Mouse (Mus musculus): ENCODE data around the gene Tas2r138.
A peak's percentile ranks its signal among the peaks of the same experiment; 100 is the strongest.

Gene Tas2r138

GRCm38 (mm10) chr6:40613260-40613852, at the start of gene Tas2r138:
Gene Tas2r138 (minus strand): TSS chr6:40613310.
- DNase-seq: no peak

DNA sequence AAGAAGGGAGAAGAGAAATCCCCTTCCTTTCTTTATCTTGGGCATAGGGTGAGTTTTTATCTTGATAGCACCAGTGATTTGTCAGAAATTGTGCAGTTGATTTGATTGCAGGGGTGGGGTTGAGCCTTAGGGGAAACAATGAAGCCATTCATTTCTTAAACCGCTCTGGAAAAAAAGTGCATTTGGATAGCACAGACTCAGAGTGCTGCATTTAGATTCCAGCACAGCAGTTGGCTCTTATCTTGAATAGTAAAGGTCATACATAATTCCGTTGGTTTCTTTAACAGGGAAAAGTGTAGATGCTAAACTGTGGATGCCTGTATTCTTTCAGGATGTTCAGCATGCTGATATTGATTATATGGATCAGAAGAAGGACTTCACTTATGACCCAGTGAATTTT, 47.8 kb upstream of the Tas2r138 start:
- DNase-seq: no peak

- no peak for DNase-seq
Measured at GRCm38 (mm10) chr6:40650953-40651352, 37.8 kb upstream of the Tas2r138 start.

- no peak for DNase-seq
Measured at GRCm38 (mm10) chr6:40645701-40646100, 32.6 kb upstream of the Tas2r138 start.

DNA sequence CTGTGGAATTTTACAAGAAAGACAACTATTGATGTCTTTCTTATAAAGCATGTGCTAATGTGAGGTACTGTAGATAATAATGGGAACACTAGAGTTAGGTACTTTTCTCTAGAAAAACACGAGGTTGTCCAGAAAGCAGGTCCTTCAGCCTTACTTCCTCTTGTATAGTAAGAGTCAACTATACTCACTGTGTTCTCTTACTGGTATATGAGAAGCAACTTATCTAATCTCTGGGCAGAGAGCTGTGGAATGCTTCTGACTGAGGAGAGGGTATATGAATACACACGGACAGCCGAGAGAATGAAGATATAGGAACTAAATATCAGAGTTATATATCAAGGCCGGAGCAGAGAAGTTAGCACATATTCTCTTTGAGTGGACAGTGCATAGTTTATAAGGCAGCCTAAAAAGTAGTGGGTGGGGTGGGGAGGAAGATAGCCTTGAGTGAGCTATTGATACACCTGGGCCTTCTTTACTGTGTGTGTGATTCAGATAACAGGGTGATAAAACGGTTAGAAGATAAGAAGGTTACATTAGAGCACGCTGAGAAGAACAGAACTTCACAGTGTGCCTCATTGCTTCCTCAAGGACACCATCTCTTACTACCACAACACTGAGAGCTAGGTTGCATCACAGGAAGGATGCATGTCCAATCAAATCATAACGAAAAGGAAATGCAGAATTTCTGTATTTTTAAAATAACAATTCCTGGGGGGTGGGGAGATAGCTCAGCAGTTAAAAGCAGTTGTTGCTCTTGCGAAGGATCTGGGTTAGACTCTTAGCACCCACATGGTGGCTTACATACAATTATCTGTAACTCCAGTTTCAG, 27.8 kb upstream of the Tas2r138 start:
- DNase-seq: no peak

GRCm38 (mm10) chr6:40637755-40638154, 24.6 kb upstream of the Tas2r138 start:
- no peak for DNase-seq

DNA sequence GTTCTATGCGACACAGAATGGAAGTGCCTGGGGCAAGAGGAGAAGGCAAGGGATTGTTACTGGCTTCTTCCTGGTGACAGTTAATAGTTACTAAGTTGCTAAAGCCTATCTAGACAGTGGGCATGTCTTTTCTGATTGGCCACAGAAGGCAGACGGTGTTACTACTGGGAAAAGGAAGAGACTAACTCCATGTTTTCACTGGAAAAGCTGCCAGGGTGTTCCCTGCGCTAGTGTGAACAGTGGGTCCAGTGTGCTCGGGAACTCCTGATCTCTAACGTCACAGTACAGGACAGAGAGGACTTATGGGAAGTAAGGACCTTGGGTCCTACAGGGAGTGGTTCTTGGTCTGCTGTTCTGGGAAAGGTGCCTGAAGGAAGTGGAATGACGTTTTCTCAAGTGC, 22.4 kb upstream of the Tas2r138 start:
- DNase-seq: no peak

DNA sequence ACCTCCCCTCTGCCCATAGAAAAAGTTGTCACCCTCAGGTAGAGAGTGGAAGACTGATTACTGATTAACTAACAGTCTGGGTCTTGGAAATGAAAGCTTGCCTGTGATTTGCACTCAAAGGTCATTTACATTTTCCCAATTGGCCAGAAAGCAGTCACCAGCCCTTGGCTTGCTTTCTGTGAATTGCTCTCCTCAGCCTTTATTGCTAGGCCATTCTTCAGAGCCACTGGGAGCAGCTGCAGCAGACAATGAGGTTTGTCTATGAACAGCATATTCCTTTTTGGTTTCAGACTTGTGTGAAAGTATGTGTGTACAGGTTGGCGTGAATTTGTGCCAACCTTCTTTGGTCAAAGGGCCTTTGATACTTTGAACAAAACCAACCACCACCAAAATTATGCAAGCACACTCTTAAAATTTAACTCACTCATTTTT, 21.5 kb upstream of the Tas2r138 start:
- no peak for DNase-seq

GRCm38 (mm10) chr6:40628406-40629000, 15.4 kb upstream of the Tas2r138 start, which contains the start of gene Mgam:
Gene Mgam (plus strand): TSS chr6:40628831.
- no peak for DNase-seq

GRCm38 (mm10) chr6:40626111-40626510, 13.0 kb upstream of the Tas2r138 start:
- no peak for DNase-seq

GRCm38 (mm10) chr6:40617965-40618364, 4.9 kb upstream of the Tas2r138 start:
- DNase-seq: peak; percentile 54 to 83

GRCm38 (mm10) chr6:40610244-40610643, 2.9 kb downstream of the Tas2r138 start:
- DNase-seq: peak; percentile 9 to 34

DNA sequence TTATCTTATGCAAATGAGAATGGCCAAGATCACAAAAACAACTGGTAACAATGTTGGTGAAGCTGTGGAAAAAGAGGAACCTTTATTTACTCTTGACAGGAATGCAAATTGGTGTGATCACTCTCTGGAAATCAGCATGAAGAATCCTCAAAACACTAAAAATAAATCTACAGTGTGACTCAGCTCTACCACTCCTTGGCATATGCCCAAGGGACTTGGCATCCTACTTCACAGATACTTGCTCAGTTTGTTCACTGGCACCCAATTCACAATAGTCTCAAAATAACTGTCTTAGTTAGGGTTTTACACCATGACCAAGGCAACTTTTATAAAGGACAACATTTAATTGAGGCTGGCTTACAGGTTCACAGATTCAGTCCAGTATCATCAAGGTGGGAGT, 5.7 kb downstream of the Tas2r138 start:
- DNase-seq: peak; percentile 55 to 84

- DNase-seq: peak in 1 of 2 experiments; percentile 7
Measured at GRCm38 (mm10) chr6:40598546-40598945, 14.6 kb downstream of the Tas2r138 start.

DNA sequence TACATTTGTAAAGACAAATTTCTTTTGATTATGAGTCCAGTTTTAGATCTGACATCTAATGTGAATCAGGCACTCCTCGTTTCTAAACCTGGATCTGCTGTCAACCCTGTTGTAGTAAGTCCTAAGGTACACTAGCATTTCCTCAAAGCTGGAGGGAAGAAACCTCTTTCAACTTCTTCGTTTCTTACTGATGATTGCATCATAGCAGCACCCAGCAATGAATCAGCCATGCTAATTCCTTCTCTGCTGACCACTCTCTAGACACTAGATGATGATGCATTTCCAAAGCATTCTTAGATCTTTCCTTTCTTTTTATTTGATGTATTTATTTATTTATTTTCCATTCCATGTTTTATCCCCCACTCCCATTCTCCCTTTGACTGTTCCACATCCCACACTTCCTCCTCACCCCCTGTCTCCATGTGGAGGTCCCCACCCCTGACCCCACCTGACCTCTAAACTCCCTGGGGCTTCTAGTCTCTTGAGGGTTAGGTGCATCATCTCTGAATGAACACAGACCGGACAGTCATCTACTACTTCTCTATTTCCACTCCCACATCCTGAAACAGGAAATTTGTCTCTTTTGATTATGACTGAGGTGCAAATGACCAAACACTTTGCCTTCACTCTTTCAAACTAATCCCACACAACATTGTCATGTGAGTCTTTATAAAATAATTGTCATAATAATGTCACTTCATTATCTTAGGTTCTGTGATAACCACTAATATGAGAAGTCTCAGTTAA, 18.1 kb downstream of the Tas2r138 start:
- no peak for DNase-seq

DNA sequence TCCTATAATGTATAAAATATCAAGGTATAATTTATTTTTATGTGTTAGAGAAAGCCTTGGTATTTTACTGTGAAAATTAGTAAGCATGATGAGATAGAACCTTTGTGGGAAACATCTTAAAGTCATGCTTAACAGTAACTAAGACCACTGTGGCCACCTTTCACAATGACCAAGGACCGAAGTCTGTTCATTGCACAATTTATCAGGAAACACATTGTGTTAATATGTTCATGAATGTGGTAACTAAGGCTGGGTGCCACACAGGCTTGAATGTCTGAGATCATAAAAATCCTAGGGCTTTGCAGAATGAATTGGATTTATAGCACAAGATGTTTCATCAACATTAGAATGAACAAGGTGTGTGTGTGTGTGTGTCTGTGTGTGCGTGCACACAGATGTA, 24.8 kb downstream of the Tas2r138 start:
- DNase-seq: no peak

DNA sequence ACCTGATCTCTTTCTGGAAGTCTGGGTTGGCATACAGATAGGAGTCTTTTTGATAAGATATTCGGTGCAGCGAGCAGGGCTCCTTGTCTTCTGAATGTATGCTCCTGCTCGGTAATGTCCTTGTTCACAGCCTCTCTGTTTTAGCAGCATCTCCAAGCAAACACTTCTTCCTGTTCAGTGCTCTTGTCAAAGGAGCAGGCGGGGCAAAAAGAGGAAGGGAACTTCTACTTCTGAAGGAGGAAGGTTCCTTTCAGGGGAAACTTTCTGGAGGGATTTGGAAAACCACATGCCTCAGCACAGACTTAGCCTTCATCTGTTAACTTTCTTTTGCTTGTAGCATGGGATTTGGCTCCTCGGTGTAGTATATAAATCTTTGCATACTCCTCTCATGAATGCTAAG, 27.5 kb downstream of the Tas2r138 start, which contains the start of gene Clec5a:
TSS of gene Clec5a (minus strand) at position 177 of the 400 bp plus-strand sequence.
- no peak for DNase-seq

DNA sequence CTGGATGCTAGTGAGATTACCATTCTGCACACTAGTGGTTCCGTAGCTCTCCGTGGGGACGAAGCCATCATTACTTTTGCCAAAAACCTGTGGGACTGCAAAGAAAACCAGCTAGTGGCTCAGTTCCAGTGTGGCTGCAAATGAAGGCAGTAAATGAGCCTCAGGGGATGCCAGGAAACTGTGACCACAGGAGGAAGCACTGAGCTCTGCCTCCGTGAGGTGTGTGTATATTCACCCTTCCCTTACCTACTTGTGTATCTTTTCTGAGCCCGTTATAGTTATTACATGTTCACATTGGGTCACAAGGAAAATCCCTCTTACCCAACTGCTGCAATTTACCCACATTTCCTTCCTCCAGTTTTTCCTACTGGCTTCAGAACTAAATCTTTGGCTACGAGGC, 28.8 kb downstream of the Tas2r138 start:
- no peak for DNase-seq

DNA sequence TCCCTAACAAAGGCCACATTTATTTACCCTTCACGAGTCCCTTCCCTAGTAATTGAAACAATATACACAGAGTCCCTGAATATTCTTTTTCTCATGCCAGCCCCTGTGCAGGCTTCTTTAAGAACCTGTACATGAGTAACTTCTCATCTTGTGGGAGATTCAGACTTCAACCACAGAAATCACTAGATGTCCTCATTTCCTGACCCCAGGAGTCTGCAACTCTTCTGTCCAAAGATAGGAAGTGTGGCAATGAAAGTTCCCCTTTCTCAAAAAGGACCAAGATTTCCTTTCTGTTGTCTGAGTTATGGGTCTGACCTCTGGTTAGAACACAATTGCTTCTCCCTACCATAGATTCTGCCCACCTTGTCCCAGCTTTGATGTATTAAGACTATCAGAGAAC, 36.8 kb downstream of the Tas2r138 start:
- DNase-seq: no peak

- DNase-seq: no peak
Measured at GRCm38 (mm10) chr6:40573618-40574017, 39.5 kb downstream of the Tas2r138 start.

DNA sequence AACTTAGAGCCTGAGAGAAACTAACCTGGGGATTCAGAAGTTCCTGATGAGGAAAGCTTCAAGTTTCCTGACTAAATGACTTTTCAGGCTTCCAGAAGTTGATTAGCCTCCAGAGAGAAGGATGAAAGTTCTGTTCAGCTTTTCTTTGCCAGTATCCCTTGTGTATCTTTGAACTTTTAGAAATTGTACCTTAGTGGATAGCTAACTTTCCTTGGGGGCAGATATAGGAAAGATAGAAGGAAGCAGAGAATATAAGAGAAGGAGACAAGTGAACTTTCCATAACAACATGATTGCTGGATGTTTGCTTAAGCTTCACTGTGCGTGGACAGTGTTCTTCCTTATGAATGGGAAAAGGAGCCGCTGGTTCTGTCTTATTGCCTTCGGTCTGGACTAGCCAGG, 43.9 kb downstream of the Tas2r138 start, which contains the start of gene Olfr460:
TSS of gene Olfr460 (plus strand) at position 301 of the 400 bp plus-strand sequence.
- DNase-seq: no peak

All from cerebellum, postnatal 25 days (tissue).